In the genomic region with DNA sequence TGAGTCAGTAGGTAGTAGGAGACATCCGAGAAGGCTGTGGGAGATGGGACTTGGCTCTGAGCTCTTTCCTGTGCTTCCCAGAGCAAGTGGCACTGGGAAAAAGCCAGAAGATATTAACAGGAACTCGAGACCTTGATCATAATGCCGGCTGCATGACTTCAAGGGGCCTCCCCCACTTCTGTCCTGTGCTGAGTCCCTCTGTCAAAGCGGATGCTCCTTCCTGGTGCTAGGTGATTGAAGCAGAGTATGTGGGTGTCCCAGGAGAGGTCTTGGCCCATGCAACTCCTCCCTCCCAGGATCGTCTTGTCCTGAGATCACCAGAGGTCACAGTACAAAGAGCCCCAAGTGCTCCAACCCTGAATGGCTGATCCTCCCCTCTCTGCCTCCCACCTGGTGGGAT, we compare ENCODE assay signal across 14 mouse cellular contexts.
"Had no signal": no experiment of that assay in that cellular context is flagged by ENCODE, and none has a peak within 500 bp of the region (broad histone marks: within the 10 kb centered on the region; RNA-seq: fewer than 3 reads in every experiment).

No protein-coding gene starts in this region.

- DNase-seq: gastrocnemius, adult 2 months; gastrocnemius, postnatal 10 days; gastrocnemius, postnatal 25 days; heart, adult 18-20 months; heart, postnatal 10 days; heart, postnatal 4 days; kidney, adult 11 months; kidney, adult 2 months; kidney, postnatal 10 days; kidney, postnatal 36 days; layer of hippocampus, adult 9-11 months; layer of hippocampus, postnatal 36 days; left cerebral cortex, postnatal 4 days; lung, adult 18-20 months had no signal
